Mouse (Mus musculus) midbrain, embryonic 10.5 days (tissue): ENCODE measurements around the gene Kcnma1. TPM values are rescaled to one million over a fixed set of nuclear protein-coding genes. Genes with fewer than 3 reads are reported as not detected.
A peak's percentile ranks its signal among the peaks of the same experiment; 100 is the strongest.

Source experiments
- DNase-seq: peaks from one replicate; pipeline ENCODE4 v3.0.0-alpha.2; 2017; ENCODE audit warnings: low spot score
- H3K27ac ChIP-seq: fragments of 300-500 bp; sonication (generic); replicated peaks from 2 replicates; pipeline ENCODE4 v1.5.1; 2016; ENCODE audit warnings: mild to moderate bottlenecking
- H3K27me3 ChIP-seq: fragments of 300-500 bp; sonication (generic); 2 replicates; pipeline ENCODE4 v1.6.1; 2016; ENCODE audit warnings: low read depth, mild to moderate bottlenecking; ENCODE audit not compliant: poor library complexity, severe bottlenecking
- H3K36me3 ChIP-seq: fragments of 300-500 bp; sonication (generic); 2 replicates; pipeline ENCODE4 v1.6.1; 2016; ENCODE audit warnings: mild to moderate bottlenecking, moderate library complexity
- H3K4me1 ChIP-seq: fragments of 300-500 bp; sonication (generic); 2 replicates; pipeline ENCODE4 v1.6.1; 2016
- H3K4me3 ChIP-seq: fragments of 300-500 bp; sonication (generic); 2 replicates; pipeline ENCODE4 v1.5.1; 2016; ENCODE audit warnings: mild to moderate bottlenecking, moderate library complexity
- H3K9me3 ChIP-seq: fragments of 300-500 bp; sonication (generic); replicated peaks from 2 replicates; pipeline ENCODE4 v1.6.1; 2016; ENCODE audit warnings: mild to moderate bottlenecking
- WGBS: fragments of 180-500 bp; shearing (Covaris S2); methylation state at CpG from one replicate; pipeline ENCODE4 v1.1.7; 2016; 5-methylcytosine and 5-hydroxymethylcytosine counted together
- polyA plus RNA-seq: library from polyadenylated mRNA; unstranded; fragments of >200 nt; fragmentation: Nextera tagmentation; extraction: Ambion mirVana; gene quantifications from 2 replicates; pipeline ENCODE4 v1.2.1, GENCODE M21; 2016

Kcnma1 gene
- polyA plus RNA-seq, 1 experiment from 2014 or later = 0.49 TPM

DNA sequence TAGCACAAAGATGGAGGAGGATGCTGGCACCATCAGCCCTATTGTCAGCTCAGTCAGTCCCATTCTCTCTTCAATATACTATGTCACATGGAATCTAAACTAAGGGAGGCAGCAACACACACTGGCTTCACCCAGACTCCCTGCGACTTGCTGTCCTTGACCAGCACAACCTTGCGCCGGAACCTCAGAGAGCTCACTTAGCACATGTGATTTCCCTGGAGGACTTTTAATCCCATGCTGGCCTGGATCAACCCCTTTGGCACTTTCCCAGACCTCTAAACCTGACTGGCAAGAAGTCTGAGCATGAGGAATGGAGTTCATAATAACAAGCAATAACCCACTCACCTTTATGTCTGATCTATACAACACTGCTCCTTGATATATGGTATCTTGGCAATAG is 280.1 kb downstream of the Kcnma1 start:
- Histone ChIP-seq H3K9me3 (no peaks in the 10 kb centered on the region), H3K27ac (no peak overlapping the region), H3K4me3 (no peak overlapping the region), H3K4me1 (no peaks in the 10 kb centered on the region), H3K36me3 (no peaks in the 10 kb centered on the region), H3K27me3 (no peaks in the 10 kb centered on the region)
- 93% methylated on average over 3 of the region's 3 CpGs for WGBS
- no peak for DNase-seq

DNA sequence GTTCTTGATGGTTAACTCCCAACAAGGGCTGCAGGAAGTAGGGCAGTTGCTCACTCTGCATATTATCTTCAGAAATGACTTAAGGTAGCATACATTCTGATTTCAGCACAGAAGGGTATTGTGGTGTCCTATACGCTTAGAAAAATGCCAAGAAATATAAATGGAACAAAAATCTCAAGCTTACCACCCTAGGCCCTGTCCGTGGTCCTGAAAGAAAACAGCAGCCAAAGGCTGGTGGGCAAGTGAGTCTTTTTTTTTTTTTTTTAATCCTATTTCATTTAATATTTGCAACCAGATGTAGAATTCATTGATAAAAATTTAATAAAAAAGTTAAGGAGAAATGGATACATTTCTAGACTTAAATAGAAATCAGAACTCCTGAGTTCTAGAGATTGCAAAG is 284.9 kb downstream of the Kcnma1 start:
- H3K4me3 ChIP-seq = no peak overlapping the region
- 60% methylated on average over 2 of the region's 2 CpGs for WGBS
- H3K36me3 ChIP-seq = no peaks in the 10 kb centered on the region
- no peaks in the 10 kb centered on the region for H3K27me3 ChIP-seq
- DNase-seq = no peak
- no peaks in the 10 kb centered on the region for H3K4me1 ChIP-seq
- no peaks in the 10 kb centered on the region for H3K9me3 ChIP-seq
- H3K27ac ChIP-seq = no peak overlapping the region

DNA sequence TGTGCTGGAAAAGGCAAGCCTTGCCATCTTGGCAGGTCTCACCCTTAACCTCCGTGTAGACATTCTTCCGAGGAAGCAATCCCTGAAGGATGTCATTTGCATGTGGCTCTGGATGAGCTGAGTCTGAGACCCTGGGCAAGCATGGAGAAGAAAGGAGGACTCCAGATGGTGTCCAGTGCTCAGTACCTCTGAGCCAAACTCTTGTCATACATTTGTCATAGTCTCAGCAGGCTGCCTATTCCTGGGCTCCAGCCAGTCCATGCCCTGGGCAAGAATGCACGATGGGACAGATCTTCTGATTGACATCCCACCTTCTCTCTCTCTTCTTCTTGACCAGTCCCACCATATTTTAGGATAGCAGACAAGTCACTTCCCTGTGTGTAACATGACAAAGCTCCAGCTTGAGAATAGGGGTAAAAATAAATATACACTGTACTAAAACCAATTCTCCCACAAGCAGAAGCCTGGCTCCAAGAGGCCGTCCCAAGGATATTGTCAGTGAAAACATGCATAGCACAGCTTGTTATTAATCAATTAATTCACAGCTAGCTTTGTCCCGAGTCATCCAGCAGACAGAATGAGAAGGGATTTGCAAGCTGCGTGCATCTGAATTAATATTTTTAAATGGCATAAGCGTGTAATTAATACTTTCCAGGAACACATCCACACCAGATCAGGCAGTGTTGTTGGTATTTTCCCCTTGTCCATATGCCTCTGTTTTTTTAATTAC is 290.4 kb downstream of the Kcnma1 start:
- H3K27ac ChIP-seq = no peak overlapping the region

DNA sequence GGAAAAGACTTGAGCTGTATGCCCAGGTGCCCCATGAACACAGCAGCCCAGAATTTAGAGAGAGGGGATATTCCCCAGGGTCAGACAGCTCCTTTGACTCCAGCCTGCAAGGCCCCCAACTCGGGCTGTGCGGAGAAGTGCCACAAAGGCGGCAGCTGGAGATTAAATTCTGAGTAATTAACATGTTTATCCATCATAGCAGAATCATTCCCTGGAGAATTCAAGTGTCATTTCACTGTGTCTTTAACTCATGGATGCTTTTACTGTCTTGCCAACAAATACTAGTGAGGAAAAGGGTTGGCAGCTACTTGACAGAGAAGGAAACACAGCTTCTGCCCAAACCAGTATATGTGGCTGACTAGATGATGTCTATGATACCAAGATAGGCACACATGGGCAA is 295.0 kb downstream of the Kcnma1 start:
- H3K4me3 ChIP-seq = no peak overlapping the region
- H3K4me1 ChIP-seq = peaks cover 9% of the 10 kb centered on the region; the same call in 1 of the 2 replicates
- no peaks in the 10 kb centered on the region for H3K36me3 ChIP-seq
- H3K27me3 ChIP-seq = no peaks in the 10 kb centered on the region
- 80% methylated on average over 3 of the region's 3 CpGs for WGBS
- DNase-seq = no peak
- no peak overlapping the region for H3K27ac ChIP-seq
- no peaks in the 10 kb centered on the region for H3K9me3 ChIP-seq

More for the DNA sequence above, 290.4 kb downstream of the Kcnma1 start:
- H3K4me3 ChIP-seq = no peak overlapping the region
- H3K36me3 ChIP-seq = no peaks in the 10 kb centered on the region
- H3K4me1 ChIP-seq = no peaks in the 10 kb centered on the region
- DNase-seq = no peak
- WGBS = 81% methylated on average over 7 of the region's 7 CpGs
- no peaks in the 10 kb centered on the region for H3K27me3 ChIP-seq
- no peaks in the 10 kb centered on the region for H3K9me3 ChIP-seq

DNA sequence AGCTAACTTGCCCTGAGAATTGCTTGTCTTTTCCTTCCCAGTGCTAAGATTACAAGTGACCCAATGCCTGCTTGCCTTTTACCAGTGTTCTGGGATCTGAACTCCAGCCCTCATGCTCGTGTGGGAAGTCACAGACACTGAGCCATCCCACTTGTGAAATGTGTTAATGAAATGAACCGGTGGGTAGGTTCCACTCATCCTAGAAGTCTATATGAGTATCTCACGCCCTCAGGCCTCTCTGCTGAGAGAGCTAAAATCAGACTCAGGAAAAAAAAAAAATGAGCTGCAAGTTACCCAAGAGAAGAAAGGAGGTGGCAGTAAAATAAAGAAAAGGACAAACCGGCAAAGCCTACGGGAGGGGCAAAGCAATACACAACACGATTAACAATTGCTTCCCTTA is 295.6 kb downstream of the Kcnma1 start:
- Histone ChIP-seq H3K27ac (no peak overlapping the region), H3K4me1 (peaks cover 9% of the 10 kb centered on the region; the same call in 1 of the 2 replicates), H3K9me3 (no peaks in the 10 kb centered on the region), H3K4me3 (no peak overlapping the region), H3K36me3 (no peaks in the 10 kb centered on the region), H3K27me3 (no peaks in the 10 kb centered on the region)
- 93% methylated on average over 6 of the region's 6 CpGs for WGBS
- DNase-seq = no peak

DNA sequence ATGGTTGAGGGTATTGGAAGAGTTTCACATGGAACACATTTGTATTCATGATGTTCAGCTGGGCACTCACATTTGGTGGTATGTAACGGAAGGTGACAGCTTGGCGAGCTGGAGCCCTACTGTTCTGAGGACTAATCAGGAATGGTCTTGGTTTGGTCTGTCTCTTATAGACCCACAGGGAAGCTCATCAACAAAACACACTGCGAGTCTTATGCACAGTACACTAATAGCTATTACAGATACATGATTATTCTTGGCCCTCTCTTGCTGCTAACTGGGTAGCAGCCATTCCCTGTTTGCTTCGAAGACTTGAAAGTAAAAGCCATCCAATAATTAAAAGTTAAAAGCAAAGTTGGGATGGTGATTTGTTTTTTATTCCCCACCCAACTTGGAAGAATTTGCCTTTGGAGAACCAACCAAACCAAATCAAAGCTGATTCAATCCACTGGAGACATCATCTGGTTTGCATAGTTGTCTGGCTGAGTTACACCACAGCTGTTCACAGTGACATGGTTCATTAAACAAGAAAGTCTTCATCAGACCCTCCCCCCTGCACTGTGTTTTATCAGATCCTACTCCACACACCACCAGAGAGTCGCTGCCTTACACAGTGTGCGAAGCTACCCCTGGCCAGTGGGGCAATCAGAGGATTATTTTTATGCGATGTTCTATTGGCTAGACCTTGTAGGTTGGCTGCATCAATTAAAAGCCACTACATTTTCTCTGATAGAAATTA is 299.7 kb downstream of the Kcnma1 start:
- no peaks in the 10 kb centered on the region for H3K27me3 ChIP-seq
- H3K9me3 ChIP-seq = no peaks in the 10 kb centered on the region
- no peak overlapping the region for H3K27ac ChIP-seq
- DNase-seq = no peak
- H3K4me1 ChIP-seq = peaks cover 19% of the 10 kb centered on the region
- H3K36me3 ChIP-seq = no peaks in the 10 kb centered on the region
- 83% methylated on average over 7 of the region's 7 CpGs for WGBS
- no peak overlapping the region for H3K4me3 ChIP-seq

DNA sequence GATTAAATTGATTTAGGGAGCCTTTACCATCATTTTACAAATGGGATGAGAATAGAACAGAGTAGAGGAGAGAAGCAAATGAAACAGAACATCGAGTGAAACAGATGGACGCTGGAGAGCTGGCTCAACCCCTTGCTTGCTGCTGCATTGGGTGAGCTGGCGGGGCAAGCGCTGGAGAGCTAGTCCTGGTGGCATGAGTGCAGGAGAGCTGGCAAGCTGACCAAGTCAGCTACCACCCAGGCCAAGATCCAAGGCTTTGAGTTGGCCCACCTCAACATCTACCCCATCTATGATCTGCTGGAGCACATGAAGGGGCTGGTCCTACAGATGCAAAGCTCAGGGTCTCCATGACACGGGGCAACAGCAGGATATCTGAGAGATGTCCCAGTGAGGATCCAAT is 301.4 kb downstream of the Kcnma1 start:
- no peak overlapping the region for H3K4me3 ChIP-seq
- DNase-seq = no peak
- no peaks in the 10 kb centered on the region for H3K27me3 ChIP-seq
- H3K27ac ChIP-seq = no peak overlapping the region
- H3K36me3 ChIP-seq = no peaks in the 10 kb centered on the region
- H3K9me3 ChIP-seq = no peaks in the 10 kb centered on the region
- H3K4me1 ChIP-seq = peaks cover 19% of the 10 kb centered on the region
- 91% methylated on average over 5 of the region's 5 CpGs for WGBS

DNA sequence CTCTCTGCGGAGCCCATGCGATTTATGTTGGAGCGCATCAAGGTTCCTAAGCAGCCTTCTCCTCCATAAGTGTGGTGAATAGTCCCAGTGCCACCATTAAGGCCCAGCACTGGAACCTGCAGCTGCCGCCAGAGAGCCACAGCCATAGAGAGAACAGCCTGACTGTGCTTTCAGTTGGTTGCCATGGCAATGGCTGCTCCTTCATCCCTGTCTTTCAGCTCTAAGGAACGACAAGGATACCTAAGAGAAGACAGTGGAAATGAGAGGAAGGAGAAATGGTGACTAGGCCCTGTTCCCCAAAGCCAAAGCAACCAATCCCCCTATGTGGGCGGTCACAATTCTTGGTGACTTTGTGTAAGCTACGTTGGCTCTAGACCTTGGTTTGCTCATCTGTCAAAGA is 303.3 kb downstream of the Kcnma1 start:
- no peak overlapping the region for H3K4me3 ChIP-seq
- H3K27ac ChIP-seq = no peak overlapping the region
- H3K27me3 ChIP-seq = no peaks in the 10 kb centered on the region
- 73% methylated on average over 7 of the region's 7 CpGs for WGBS
- peaks cover 21% of the 10 kb centered on the region for H3K4me1 ChIP-seq
- H3K9me3 ChIP-seq = no peaks in the 10 kb centered on the region
- no peaks in the 10 kb centered on the region for H3K36me3 ChIP-seq
- DNase-seq = peak; percentile 13

DNA sequence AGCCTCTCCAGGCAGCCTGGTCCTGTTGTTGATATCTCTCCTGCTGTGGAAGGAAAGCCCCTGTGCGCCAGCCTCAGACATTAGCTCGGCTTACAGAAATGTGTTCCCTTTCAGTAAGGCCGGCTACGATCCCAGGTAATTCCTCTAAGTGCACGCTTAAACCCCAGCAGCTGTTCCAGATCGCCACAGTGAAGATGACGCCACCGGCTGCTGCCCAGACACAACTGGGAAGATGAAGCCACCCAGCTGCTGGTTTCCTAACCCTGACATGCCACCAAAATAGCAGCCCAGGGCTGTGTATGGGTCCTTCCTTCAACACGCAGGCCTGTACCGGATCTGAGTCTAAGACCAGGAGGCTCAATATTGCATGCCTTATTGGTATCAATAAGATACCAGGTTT is 307.5 kb downstream of the Kcnma1 start:
- no peak overlapping the region for H3K4me3 ChIP-seq
- H3K36me3 ChIP-seq = no peaks in the 10 kb centered on the region
- H3K9me3 ChIP-seq = no peaks in the 10 kb centered on the region
- WGBS = 85% methylated on average over 10 of the region's 10 CpGs
- H3K27me3 ChIP-seq = no peaks in the 10 kb centered on the region
- no peak overlapping the region for H3K27ac ChIP-seq
- peaks cover 17% of the 10 kb centered on the region for H3K4me1 ChIP-seq
- DNase-seq = no peak

DNA sequence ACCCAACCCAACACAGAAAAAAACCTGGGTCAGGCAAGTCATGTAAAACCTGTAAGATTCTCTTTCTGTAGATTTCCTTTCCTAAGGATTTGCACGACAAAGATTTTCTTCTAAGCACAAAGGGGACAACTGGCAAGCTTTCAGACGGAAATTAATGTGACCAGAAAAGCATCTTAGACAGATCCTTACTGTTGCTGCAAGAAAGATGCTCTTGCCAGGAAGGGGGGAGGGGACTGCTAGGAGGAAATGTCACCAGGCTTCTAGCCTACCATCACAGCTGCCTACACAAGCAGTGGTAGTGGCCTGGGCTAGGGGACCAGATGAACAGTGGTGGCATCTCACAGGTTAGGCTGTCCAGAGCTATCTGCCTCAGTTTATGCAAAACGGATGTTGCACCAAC is 308.6 kb downstream of the Kcnma1 start:
- Histone ChIP-seq H3K4me1 (peaks cover 7% of the 10 kb centered on the region), H3K27me3 (no peaks in the 10 kb centered on the region), H3K27ac (no peak overlapping the region), H3K36me3 (no peaks in the 10 kb centered on the region), H3K4me3 (no peak overlapping the region), H3K9me3 (no peaks in the 10 kb centered on the region)
- WGBS = 67% methylated on average over 3 of the region's 3 CpGs
- DNase-seq = no peak

DNA sequence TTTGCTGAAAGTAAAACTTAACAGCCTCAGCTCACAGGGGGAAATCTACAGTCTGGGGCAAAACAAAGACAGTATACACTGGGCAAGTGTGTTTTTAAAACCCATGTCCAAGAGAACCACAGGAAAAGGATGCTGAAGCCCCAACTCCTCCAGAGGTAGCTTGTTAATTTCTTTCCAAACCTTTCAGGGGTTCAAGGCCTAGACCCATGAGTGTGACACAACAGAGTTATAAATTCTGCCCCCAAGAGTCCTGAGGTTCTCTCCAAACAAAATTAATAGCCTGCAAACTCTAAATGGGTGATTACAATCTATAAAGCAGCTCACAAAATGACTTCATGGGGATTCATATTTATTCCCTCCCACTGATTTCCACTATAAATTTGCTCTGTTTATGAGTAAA is 310.0 kb downstream of the Kcnma1 start:
- no peak for DNase-seq
- Histone ChIP-seq H3K27me3 (no peaks in the 10 kb centered on the region), H3K27ac (no peak overlapping the region), H3K4me3 (no peak overlapping the region), H3K9me3 (no peaks in the 10 kb centered on the region), H3K36me3 (no peaks in the 10 kb centered on the region), H3K4me1 (peaks cover 7% of the 10 kb centered on the region)

DNA sequence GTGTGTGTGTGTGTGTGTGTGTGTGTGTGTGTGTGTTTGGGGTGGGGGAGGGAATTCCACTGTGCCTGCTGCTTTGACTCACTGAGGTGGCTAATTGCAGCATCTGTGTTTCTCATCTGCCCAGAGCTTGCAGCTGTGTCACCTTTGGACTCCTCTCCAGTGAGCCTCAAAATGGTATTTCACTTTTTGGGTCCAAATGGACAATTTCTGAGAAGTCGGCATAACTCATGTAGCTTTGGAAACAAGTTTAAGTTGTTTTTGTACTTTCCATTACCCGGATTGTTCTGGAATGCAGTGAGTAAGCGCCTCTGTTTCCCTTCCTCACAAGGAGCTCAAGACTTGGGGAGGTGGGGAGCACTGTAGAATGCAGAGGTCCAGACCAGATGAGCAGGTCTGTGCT is 317.9 kb downstream of the Kcnma1 start:
- no peaks in the 10 kb centered on the region for H3K9me3 ChIP-seq
- DNase-seq = no peak
- H3K27ac ChIP-seq = no peak overlapping the region
- H3K36me3 ChIP-seq = no peaks in the 10 kb centered on the region
- WGBS = 91% methylated on average over 3 of the region's 3 CpGs
- no peak overlapping the region for H3K4me3 ChIP-seq
- no peaks in the 10 kb centered on the region for H3K4me1 ChIP-seq
- no peaks in the 10 kb centered on the region for H3K27me3 ChIP-seq

DNA sequence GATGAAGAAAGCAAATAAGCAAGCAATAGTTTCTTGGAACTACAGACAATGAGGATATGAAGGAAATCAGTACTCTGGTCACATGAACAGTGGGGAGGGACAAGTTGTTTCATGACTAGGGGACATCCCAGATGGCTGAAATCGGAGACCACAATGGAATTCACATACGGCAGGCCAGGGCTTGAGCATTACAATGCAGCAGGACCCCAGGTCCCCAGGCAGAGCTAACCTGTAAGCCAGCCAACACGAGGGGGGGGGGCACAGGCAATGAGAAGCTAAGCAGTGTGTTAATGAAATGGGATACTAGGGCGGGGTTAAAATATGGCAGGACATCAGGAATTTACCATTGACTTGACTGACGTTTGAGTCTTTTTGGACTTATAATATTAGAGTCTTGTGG is 324.6 kb downstream of the Kcnma1 start:
- H3K27ac ChIP-seq = no peak overlapping the region
- no peaks in the 10 kb centered on the region for H3K36me3 ChIP-seq
- no peaks in the 10 kb centered on the region for H3K9me3 ChIP-seq
- H3K4me1 ChIP-seq = no peaks in the 10 kb centered on the region
- 69% methylated on average over 5 of the region's 5 CpGs for WGBS
- no peak overlapping the region for H3K4me3 ChIP-seq
- H3K27me3 ChIP-seq = no peaks in the 10 kb centered on the region
- no peak for DNase-seq
